Comparison of ENCODE assay signal across 12 mouse cellular contexts in genomic region chr1:34033958-34034357, GRCm38 (mm10).
"Had no signal": no experiment of that assay in that cellular context is flagged by ENCODE, and none has a peak within 500 bp of the region (broad histone marks: within the 10 kb centered on the region; RNA-seq: fewer than 3 reads in every experiment).

No protein-coding gene starts in this region.

- H3K4me1 ChIP-seq: liver, embryonic 13.5 days had no signal

- H3K9me3 ChIP-seq: liver, embryonic 13.5 days had no signal

- H3K4me3 ChIP-seq: left cerebral cortex, adult 2 months; liver, embryonic 13.5 days had no signal

- DNase-seq: kidney, postnatal 25 days; layer of hippocampus, postnatal 36 days; liver, embryonic 13.5 days; lung, adult 2 months; lung, postnatal 14 days; lung, postnatal 4 days; midbrain, embryonic 14.5 days; thymus, adult 18-20 months; thymus, postnatal 36 days had no signal

- H3K9ac ChIP-seq: liver, embryonic 13.5 days had no signal

- H3K27ac ChIP-seq: kidney, postnatal 0 days; left cerebral cortex, adult 2 months; liver, embryonic 13.5 days had no signal

- H3K36me3 ChIP-seq: liver, embryonic 13.5 days had no signal

- H3K4me2 ChIP-seq: liver, embryonic 13.5 days; midbrain, embryonic 11.5 days had no signal

- H3K27me3 ChIP-seq: liver, embryonic 13.5 days had no signal
